Mouse (Mus musculus) central nervous system, embryonic 18 days (tissue): Measurements from ENCODE around the gene Efhc2. TPM values are rescaled to one million over a fixed set of nuclear protein-coding genes. Genes with fewer than 3 reads are reported as not detected.

Experiments
- polyA plus RNA-seq: library from polyadenylated mRNA; depleted of rRNA; stranded (reverse); fragments of >200 nt; gene quantifications from 2 replicates; pipeline ENCODE4 v1.2.3, GENCODE M21; 2012; rRNA removed

Efhc2 gene
- 1.4 and 1.7 TPM in 2 replicates for polyA plus RNA-seq

DNA sequence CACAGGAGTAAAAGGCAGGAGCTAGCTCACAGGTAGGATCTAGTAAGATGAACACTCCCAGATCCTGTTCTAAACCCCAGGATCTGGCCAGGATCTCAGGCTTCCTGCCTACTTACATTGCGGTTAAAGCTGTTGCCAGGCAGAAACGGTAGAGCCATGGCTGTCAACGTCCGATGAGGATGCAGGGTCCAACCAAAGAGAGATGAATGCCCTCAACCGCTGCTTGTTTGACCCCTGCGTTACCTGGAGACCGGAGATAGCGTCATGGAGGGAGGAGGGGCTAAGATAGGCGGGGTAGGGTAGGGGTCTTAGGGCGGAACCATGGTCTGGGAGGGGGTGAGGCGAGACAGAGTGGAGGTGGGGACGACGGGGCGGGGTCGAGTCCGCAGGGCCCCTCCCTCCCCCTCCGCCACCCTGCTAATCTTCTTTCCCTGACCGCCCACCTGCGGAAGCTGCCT lies at the start of gene Efhc2:
Efhc2 (minus strand) TSS at position 243 of the 458 bp plus-strand sequence.

